Mouse (Mus musculus) hindbrain, embryonic 11.5 days (tissue): ENCODE results near the gene Nr5a1. TPM values are rescaled to one million over a fixed set of nuclear protein-coding genes. Genes with fewer than 3 reads are reported as not detected.
A peak's percentile ranks its signal among the peaks of the same experiment; 100 is the strongest.

Source experiments
- ATAC-seq: fragments of 200-750 bp; cut with Nextera tagmentation; 2 replicates; pipeline ENCODE4 v1.8.0; 2017; ENCODE audit warnings: mild to moderate bottlenecking, moderate TSS enrichment, moderate library complexity; ENCODE audit not compliant: low FRiP score
- DNase-seq: peaks from one replicate; pipeline ENCODE4 v3.0.0-alpha.2; 2015; ENCODE audit warnings: low spot score
- H3K27ac ChIP-seq: fragments of 300-500 bp; sonication (generic); 2 replicates; pipeline ENCODE4 v1.5.1; 2014; ENCODE audit warnings: mild to moderate bottlenecking, low read depth, low read length
- H3K27me3 ChIP-seq: fragments of 300-500 bp; sonication (generic); 2 replicates; pipeline ENCODE4 v1.6.1; 2014; ENCODE audit warnings: mild to moderate bottlenecking, low read length, moderate library complexity, mixed read lengths; ENCODE audit not compliant: control insufficient read depth, insufficient read depth
- H3K36me3 ChIP-seq: fragments of 300-500 bp; sonication (generic); 2 replicates; pipeline ENCODE4 v1.6.1; 2014; ENCODE audit warnings: mild to moderate bottlenecking, low read length, moderate library complexity, mixed read lengths; ENCODE audit not compliant: control insufficient read depth, insufficient read depth
- H3K4me1 ChIP-seq: fragments of 300-500 bp; sonication (generic); replicated peaks from 2 replicates; pipeline ENCODE4 v1.6.1; 2014; ENCODE audit warnings: low read length, mixed read lengths; ENCODE audit not compliant: control insufficient read depth, insufficient read depth
- H3K4me2 ChIP-seq: fragments of 300-500 bp; sonication (generic); replicated peaks from 2 replicates; pipeline ENCODE4 v1.6.1; 2014; ENCODE audit warnings: mild to moderate bottlenecking, low read depth, low read length
- H3K4me3 ChIP-seq: fragments of 300-500 bp; sonication (generic); 2 replicates; pipeline ENCODE4 v1.5.1; 2014; ENCODE audit warnings: low read depth, low read length
- H3K9ac ChIP-seq: fragments of 300-500 bp; sonication (generic); 2 replicates; pipeline ENCODE4 v1.6.1; 2014; ENCODE audit warnings: low read depth, low read length
- H3K9me3 ChIP-seq: fragments of 300-500 bp; sonication (generic); 2 replicates; pipeline ENCODE4 v1.6.1; 2016; ENCODE audit warnings: low read length; ENCODE audit not compliant: control insufficient read depth
- WGBS: fragments of 180-500 bp; shearing (Covaris S2); extraction: QIAGEN DNeasy Blood & Tissue Kit; methylation state at CpG from one replicate; pipeline ENCODE4 v1.1.7; 2014; 5-methylcytosine and 5-hydroxymethylcytosine counted together
- polyA plus RNA-seq: library from polyadenylated mRNA; unstranded; fragments of >200 nt; fragmentation: Nextera tagmentation; extraction: Ambion mirVana; gene quantifications from 2 replicates; pipeline ENCODE4 v1.2.1, GENCODE M21; 2014

The Nr5a1 gene
- polyA plus RNA-seq, 1 experiment from 2014 or later, result 0.19 TPM

DNA sequence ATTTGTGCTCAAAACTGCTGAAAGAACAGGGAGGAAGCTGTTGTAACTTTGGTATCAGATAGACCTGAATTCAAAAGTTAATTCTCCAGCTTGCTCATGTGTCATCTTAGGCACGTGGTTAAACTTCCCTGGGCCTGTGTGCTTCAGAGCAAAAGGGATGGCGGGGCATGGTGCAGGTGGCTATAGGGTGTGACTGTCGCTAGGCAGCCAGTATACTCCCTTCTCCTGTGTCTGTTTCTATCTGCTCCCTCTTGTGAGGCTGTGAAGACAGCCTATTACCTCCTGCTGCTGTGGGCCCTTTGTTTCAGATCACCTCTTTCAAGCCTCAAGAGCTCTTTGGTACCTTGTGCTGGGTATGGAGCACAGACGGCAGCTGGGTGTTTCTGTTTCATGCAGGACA lies 7.7 kb upstream of the Nr5a1 start:
- H3K4me3 ChIP-seq, result no peak overlapping the region
- H3K9me3 ChIP-seq, result no peaks in the 10 kb centered on the region
- WGBS, result 45% methylated on average over 4 of the region's 4 CpGs
- no peaks in the 10 kb centered on the region for H3K4me1 ChIP-seq
- ATAC-seq (no peak), DNase-seq (no peak)
- H3K27ac ChIP-seq, result no peak overlapping the region
- H3K4me2 ChIP-seq, result no peak overlapping the region
- no peak overlapping the region for H3K9ac ChIP-seq
- no peaks in the 10 kb centered on the region for H3K27me3 ChIP-seq
- H3K36me3 ChIP-seq, result no peaks in the 10 kb centered on the region

DNA sequence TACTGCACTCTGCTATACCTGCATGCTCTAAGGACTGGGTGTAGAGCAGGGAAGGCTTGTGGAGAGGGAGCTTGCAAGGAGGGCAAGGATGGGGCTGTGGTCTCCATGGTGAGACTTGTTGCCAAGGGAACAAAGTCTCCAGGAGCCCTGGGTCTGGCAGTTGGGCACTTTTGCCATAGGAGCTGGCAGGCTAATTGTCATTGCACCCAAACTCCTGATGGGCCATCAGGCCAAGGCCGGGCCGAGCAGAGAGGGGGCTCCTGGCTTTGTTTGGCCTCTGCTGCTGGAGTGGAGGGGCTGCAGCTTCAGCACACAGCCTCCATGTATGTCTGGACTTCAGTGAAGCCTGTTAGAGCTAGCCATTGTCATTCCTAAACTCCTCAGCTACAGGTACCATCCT lies 6.3 kb upstream of the Nr5a1 start:
- WGBS, result 66% methylated on average over 2 of the region's 2 CpGs
- no peak overlapping the region for H3K4me2 ChIP-seq
- no peak overlapping the region for H3K9ac ChIP-seq
- H3K27me3 ChIP-seq, result no peaks in the 10 kb centered on the region
- H3K9me3 ChIP-seq, result no peaks in the 10 kb centered on the region
- no peaks in the 10 kb centered on the region for H3K36me3 ChIP-seq
- H3K27ac ChIP-seq, result no peak overlapping the region
- H3K4me3 ChIP-seq, result no peak overlapping the region
- H3K4me1 ChIP-seq, result no peaks in the 10 kb centered on the region
- DNase-seq (no peak), ATAC-seq (no peak)

DNA sequence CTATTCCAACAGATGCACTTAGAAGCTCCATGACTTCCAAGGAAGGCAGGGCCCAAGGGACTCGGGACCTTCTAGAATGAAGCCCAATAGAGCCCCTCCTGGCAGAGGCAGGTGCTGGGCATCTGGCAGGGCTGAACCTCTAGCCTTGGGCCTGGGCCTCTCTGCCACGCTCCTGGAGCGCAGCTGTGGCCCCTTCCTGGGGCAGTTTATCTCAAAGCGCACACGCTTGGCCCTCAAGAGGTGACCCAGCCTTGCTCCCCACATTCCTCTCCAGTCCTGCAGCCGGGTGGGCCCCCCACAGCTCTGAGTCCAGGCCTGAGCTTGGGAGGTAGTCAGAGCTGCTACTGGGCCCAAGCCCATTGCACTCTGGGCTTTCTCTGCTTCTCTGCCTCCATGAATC lies 5.0 kb upstream of the Nr5a1 start:
- no peaks in the 10 kb centered on the region for H3K36me3 ChIP-seq
- H3K27ac ChIP-seq, result no peak overlapping the region
- DNase-seq (no peak), ATAC-seq (no peak)
- no peaks in the 10 kb centered on the region for H3K4me1 ChIP-seq
- H3K9ac ChIP-seq, result no peak overlapping the region
- peaks cover 2% of the 10 kb centered on the region; the same call in 1 of the 2 replicates for H3K27me3 ChIP-seq
- H3K9me3 ChIP-seq, result no peaks in the 10 kb centered on the region
- WGBS, result 80% methylated on average over 6 of the region's 6 CpGs
- no peak overlapping the region for H3K4me2 ChIP-seq
- H3K4me3 ChIP-seq, result no peak overlapping the region

DNA sequence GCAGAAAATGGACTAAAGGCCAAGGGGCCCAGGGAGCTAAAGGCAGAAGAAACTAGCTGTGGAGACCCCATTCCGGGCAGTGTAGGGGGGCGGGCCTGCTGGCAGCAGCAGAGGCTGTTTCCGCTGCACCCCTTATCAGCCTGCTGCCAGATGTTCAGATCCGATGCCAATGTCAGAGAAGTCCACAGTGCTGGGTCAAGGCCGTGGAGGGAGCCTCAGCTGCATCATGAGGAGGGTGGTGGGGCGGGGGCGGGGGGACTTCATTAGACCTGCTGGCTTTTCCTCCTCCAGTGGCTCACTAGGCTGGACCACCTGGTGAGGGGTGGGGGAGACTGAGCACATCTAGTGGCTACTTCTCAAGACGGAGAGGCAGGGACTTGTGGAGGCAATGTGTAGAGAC lies 4.3 kb upstream of the Nr5a1 start:
- ATAC-seq, result 0 out of 2 replicates have a peak, but pooled peaks have one; percentile 28
- H3K9ac ChIP-seq, result no peak overlapping the region
- H3K9me3 ChIP-seq, result no peaks in the 10 kb centered on the region
- peaks cover 9% of the 10 kb centered on the region for H3K27me3 ChIP-seq
- no peak for DNase-seq
- H3K36me3 ChIP-seq, result no peaks in the 10 kb centered on the region
- 70% methylated on average over 8 of the region's 8 CpGs for WGBS
- no peak overlapping the region for H3K4me2 ChIP-seq
- no peaks in the 10 kb centered on the region for H3K4me1 ChIP-seq
- H3K4me3 ChIP-seq, result no peak overlapping the region
- H3K27ac ChIP-seq, result no peak overlapping the region

DNA sequence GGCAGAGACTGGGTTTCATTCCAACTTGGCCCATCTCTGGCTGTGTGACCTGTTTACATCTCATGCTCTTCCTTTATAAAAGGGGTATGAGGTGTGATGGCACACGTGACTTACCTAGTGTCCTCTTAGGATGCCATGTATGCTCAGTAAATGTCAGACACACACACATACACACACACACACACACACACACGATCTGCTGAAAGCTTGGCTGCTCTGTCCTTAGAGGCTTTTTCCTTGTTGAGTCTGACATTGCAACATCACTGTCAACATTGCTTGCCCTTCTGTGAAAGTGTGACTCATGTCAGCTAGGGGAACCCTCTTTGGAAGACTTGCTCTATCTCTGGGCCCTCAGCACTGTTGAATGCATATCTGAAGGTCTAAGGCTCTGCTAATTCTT lies 3.1 kb upstream of the Nr5a1 start:
- no peaks in the 10 kb centered on the region for H3K9me3 ChIP-seq
- WGBS, result 85% methylated on average over 2 of the region's 2 CpGs

DNA sequence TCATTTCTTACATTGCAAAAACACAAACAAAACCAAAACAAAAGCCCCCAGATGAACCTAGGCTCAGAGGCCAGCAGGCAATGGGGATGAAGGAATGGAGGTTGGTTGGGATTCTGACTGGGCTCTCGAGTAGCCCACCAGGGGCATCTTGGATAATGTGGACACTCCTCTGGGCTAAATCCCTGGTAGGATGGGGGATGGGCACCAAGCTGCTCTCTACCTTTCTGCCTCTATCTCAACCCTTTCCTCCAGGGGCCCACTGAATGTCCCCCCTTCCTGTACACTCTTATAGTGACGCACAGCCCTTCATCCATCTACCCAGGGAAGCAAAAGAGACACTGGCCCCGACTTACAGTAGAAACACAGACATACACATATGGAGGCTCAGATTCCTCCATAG lies 746 bp downstream of the Nr5a1 start:
- Histone ChIP-seq H3K27ac (no peak overlapping the region), H3K9me3 (no peaks in the 10 kb centered on the region), H3K4me2 (no peak overlapping the region), H3K27me3 (peaks cover 56% of the 10 kb centered on the region), H3K4me1 (peaks cover 14% of the 10 kb centered on the region; the same call in 1 of the 2 replicates), H3K36me3 (no peaks in the 10 kb centered on the region), H3K4me3 (no peak overlapping the region), H3K9ac (no peak overlapping the region)
- DNase-seq (no peak), ATAC-seq (no peak)
- WGBS, result 65% methylated on average over 3 of the region's 3 CpGs

More for the DNA sequence above, 3.1 kb upstream of the Nr5a1 start:
- Histone ChIP-seq H3K27me3 (peaks cover 21% of the 10 kb centered on the region), H3K4me2 (no peak overlapping the region), H3K4me3 (no peak overlapping the region), H3K9ac (no peak overlapping the region), H3K27ac (no peak overlapping the region), H3K36me3 (no peaks in the 10 kb centered on the region), H3K4me1 (no peaks in the 10 kb centered on the region)
- DNase-seq, result no peak
- ATAC-seq, result no peak

DNA sequence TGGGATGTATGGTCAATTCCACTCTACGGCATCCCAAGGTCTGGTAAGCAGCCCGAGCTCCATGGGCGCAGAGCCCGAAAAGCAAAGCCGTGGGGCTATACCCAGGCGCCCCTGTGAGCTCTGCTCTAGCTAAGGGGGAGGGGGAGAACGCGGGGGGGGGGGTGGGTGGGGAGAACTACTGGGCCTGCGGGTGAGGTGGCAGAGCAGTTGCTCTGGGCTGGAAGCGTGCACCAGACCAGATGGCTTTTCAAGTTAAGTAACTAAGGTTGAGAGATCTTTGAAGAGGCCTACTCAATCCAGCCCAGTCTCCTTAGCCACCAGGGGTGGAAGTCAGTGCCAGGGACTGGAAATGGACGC lies 1.6 kb downstream of the Nr5a1 start:
- H3K9me3 ChIP-seq, result no peaks in the 10 kb centered on the region
- DNase-seq (no peak), ATAC-seq (no peak)
- H3K9ac ChIP-seq, result no peak overlapping the region
- 15% methylated on average over 11 of the region's 11 CpGs for WGBS
- no peak overlapping the region for H3K4me2 ChIP-seq
- H3K4me3 ChIP-seq, result no peak overlapping the region
- no peak overlapping the region for H3K27ac ChIP-seq
- no peaks in the 10 kb centered on the region for H3K36me3 ChIP-seq
- peaks cover 65% of the 10 kb centered on the region for H3K27me3 ChIP-seq
- peaks cover 14% of the 10 kb centered on the region; the same call in 1 of the 2 replicates for H3K4me1 ChIP-seq

DNA sequence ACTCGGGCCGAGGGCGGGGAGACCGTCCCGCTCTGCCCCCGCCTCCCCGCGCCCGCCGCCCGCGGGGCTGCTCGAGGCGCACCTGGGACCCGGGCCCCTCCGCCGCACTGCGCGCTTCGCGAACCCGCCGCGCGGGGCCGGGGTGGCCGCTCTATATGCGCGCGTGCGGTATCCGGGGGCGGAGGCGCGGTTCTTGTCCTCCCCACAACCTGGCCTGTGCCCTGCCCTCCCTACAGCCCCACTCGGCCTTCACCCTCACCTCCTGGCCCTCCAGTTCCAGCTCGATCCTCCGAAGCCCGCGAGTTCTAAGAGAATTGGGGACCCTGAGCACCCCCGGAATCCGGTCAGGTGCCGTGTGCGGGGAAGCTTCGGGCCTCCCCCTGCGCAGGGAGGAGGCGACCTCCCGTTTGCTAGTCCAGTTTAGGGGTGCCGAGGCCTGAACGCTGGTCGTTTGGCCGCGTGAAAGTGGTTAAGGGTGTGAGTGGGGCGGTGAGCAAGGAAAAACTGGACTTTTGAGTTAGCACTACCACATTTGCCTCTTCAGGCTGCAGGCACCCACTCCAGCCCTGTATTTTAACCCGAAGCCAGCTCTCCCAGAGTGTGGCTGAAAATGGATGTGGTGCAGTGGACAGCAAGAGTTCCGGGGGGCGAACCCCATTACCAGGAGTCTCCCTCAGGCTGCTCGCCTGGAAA lies 2.1 kb downstream of the Nr5a1 start:
- peaks cover 70% of the 10 kb centered on the region for H3K27me3 ChIP-seq
- no peak overlapping the region for H3K27ac ChIP-seq
- peak overlapping the region; percentile 25 for H3K4me3 ChIP-seq
- WGBS, result 13% methylated on average over 23 of the region's 58 CpGs
- peak overlapping the region; percentile 45 for H3K4me2 ChIP-seq
- peaks cover 14% of the 10 kb centered on the region; the same call in 1 of the 2 replicates for H3K4me1 ChIP-seq
- no peaks in the 10 kb centered on the region for H3K9me3 ChIP-seq
- H3K9ac ChIP-seq, result no peak overlapping the region; the same call in 1 of the 2 replicates
- ATAC-seq (0 out of 2 replicates have a peak, but pooled peaks have one; percentile 6), DNase-seq (peak; percentile 57)
- no peaks in the 10 kb centered on the region for H3K36me3 ChIP-seq

DNA sequence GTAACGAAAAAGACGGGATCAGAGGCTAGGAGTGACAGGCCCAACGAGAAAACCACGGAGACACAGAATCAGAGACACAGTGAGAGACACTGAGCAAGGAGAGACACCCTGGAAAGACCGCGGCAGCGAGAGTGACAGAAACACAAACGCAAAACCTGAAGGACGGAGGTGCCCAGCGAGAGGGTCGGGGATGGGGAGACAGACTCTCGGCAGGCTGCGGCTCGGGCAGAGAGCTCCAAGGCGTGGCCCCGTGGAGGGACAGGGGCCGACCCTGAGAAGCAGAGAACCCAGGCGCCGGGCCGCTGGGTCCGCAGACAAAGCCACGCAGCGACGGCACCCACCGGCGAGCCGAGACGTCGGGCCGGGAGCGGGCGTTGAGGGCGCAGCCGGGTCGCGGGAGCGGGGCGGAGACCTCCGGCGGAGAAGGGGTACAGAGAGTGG lies 2.9 kb downstream of the Nr5a1 start:
- no peak overlapping the region for H3K27ac ChIP-seq
- no peak overlapping the region for H3K9ac ChIP-seq
- no peaks in the 10 kb centered on the region for H3K9me3 ChIP-seq
- peaks cover 14% of the 10 kb centered on the region; the same call in 1 of the 2 replicates for H3K4me1 ChIP-seq
- H3K27me3 ChIP-seq, result peaks cover 77% of the 10 kb centered on the region
- H3K4me3 ChIP-seq, result peak overlapping the region; percentile 25
- H3K36me3 ChIP-seq, result no peaks in the 10 kb centered on the region
- DNase-seq (peak; percentile 68), ATAC-seq (no peak)
- WGBS, result 2% methylated on average over 27 of the region's 40 CpGs
- peak overlapping the region; percentile 45; the same call in 1 of the 2 replicates for H3K4me2 ChIP-seq
